Mouse (Mus musculus) brain, embryonic 14.5 days (tissue): ENCODE results near the gene Traf7.

Experiments used
- CTCF ChIP-seq: fragments of 200-500 bp; IDR thresholded peaks from 2 replicates; pipeline ENCODE4 v1.5.1; 2012; ENCODE audit warnings: inconsistent platforms, mild to moderate bottlenecking, moderate library complexity, borderline replicate concordance; ENCODE audit not compliant: insufficient read depth, insufficient read length; ENCODE audit errors: extremely low read depth
- POLR2A ChIP-seq: fragments of 200-500 bp; IDR thresholded peaks from 2 replicates; pipeline ENCODE4 v1.6.1; 2012; ENCODE audit warnings: mild to moderate bottlenecking, inconsistent platforms, borderline replicate concordance; ENCODE audit not compliant: poor library complexity, insufficient read depth, insufficient read length, severe bottlenecking; ENCODE audit errors: extremely low read depth

DNA sequence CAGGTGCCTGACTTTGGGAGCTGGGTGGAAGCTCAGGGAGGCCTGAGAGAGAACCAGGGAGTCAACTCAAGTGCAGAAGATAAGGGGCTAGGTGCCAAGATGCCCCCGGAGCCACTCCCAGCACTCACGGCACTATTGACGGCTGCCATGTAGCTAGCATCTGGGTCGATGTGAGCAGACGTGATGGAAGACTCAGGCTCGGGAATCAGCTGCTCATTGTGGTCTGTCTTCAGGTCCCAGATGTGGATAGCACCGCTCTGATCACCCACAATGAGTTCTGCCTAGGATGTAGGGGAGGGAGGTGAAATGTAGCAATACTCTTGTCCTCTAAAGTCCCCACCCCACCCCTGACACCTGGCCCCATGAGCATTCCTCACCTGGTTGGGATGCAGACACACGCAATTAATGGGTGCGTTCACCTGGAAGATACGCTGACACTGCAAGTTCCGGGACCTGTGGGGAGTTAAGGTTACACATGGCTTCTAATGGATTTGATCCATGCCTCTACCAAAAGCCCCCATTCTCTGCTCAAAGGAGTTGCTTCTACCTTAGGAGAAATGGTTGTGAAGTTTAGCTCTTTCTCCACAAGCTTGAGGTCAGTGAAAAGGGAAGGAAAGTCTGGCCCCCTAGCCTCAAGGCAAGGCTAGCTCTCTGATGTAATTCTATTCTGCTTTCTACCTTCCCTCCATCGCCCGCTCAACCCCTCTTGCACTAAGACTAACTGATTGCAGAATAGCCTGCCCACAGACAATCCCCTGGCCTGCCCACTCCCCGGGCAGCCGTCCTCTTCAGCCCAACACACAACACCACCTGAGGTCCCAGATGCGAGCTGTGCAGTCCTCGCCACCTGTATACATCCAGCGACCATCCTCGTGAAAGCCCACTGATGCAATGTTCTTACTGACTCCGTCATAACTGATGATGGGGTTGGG is 50.4 kb downstream of the Traf7 start:
- TF ChIP-seq CTCF (no peak), POLR2A (no peak)
